Mouse (Mus musculus) neutrophil, adult 65 days (primary cell): ENCODE measurements around the gene Akap5. TPM values are rescaled to one million over a fixed set of nuclear protein-coding genes. Genes with fewer than 3 reads are reported as not detected.

ENCODE experiments used
- total RNA-seq: library from RNA; stranded (reverse); gene quantifications from 2 replicates; pipeline ENCODE4 v1.2.4, GENCODE M21; 2023

Gene Akap5
- 0.18 and 0.66 TPM in 2 replicates for total RNA-seq

GRCm38 (mm10) chr12:76324679-76325431 is at the start of gene Akap5:
Gene Akap5 (plus strand): TSS chr12:76324891.

GRCm38 (mm10) chr12:76369206-76369977 is 44.7 kb downstream of the Akap5 start, which contains the start of gene Zbtb25:
Gene Zbtb25 (minus strand): TSS chr12:76369602.

GRCm38 (mm10) chr12:76369978-76370830 is 45.5 kb downstream of the Akap5 start, which contains the start of gene Zbtb1:
Gene Zbtb1 (plus strand): TSS chr12:76370266.

Other genes with a start within 250 kb of the Akap5 start
- gene Esr2, start 147.6 kb upstream of the Akap5 start, total RNA-seq: not detected in 2 replicates
- not detected in 2 replicates for gene Tex21, start 78.1 kb upstream of the Akap5 start, total RNA-seq
- gene Mthfd1, start 69.6 kb upstream of the Akap5 start, total RNA-seq: 9.5 and 10.3 TPM in 2 replicates
- 4.5 and 4.9 TPM in 2 replicates for gene Zbtb25, start 44.7 kb downstream of the Akap5 start, total RNA-seq
- 4.6 and 6.0 TPM in 2 replicates for gene Zbtb1, start 45.4 kb downstream of the Akap5 start, total RNA-seq
- 4.7 and 7.3 TPM in 2 replicates for gene Hspa2, start 79.3 kb downstream of the Akap5 start, total RNA-seq
- not detected in 2 replicates for gene Ppp1r36, start 92.6 kb downstream of the Akap5 start, total RNA-seq
- gene Plekhg3, start 206.0 kb downstream of the Akap5 start, total RNA-seq: 111 and 133 TPM in 2 replicates